Mouse (Mus musculus) heart, postnatal 0 days (tissue): ENCODE results near the gene Asic2. TPM values are rescaled to one million over a fixed set of nuclear protein-coding genes. Genes with fewer than 3 reads are reported as not detected.

Experiments used
- ATAC-seq: fragments of 200-750 bp; cut with Nextera tagmentation; 2 replicates; pipeline ENCODE4 v1.8.0; 2017; ENCODE audit warnings: low read depth, moderate number of reproducible peaks, moderate library complexity; ENCODE audit not compliant: insufficient read depth
- DNase-seq: peaks from one replicate; pipeline ENCODE4 v3.0.0-alpha.2; 2016; ENCODE audit warnings: low spot score
- H3K27ac ChIP-seq: fragments of 300-500 bp; sonication (generic); 2 replicates; pipeline ENCODE4 v1.5.1; 2014; ENCODE audit warnings: low read depth, mild to moderate bottlenecking
- H3K27me3 ChIP-seq: fragments of 300-500 bp; sonication (generic); 2 replicates; pipeline ENCODE4 v1.6.1; 2014; ENCODE audit warnings: low read length, mixed read lengths; ENCODE audit not compliant: control insufficient read depth, insufficient read depth
- H3K36me3 ChIP-seq: fragments of 300-500 bp; sonication (generic); replicated peaks from 2 replicates; pipeline ENCODE4 v1.6.1; 2014; ENCODE audit warnings: low read length, mixed read lengths; ENCODE audit not compliant: control insufficient read depth, insufficient read depth
- H3K4me1 ChIP-seq: fragments of 300-500 bp; sonication (generic); 2 replicates; pipeline ENCODE4 v1.6.1; 2014; ENCODE audit warnings: antibody characterized with exemption; ENCODE audit not compliant: control insufficient read depth, insufficient read depth
- H3K4me2 ChIP-seq: fragments of 300-500 bp; sonication (generic); 2 replicates; pipeline ENCODE4 v1.6.1; 2014; ENCODE audit warnings: low read depth, mild to moderate bottlenecking, low read length, moderate library complexity
- H3K4me3 ChIP-seq: fragments of 300-500 bp; sonication (generic); 2 replicates; pipeline ENCODE4 v1.5.1; 2014; ENCODE audit warnings: low read depth, low read length
- H3K9ac ChIP-seq: fragments of 300-500 bp; sonication (generic); replicated peaks from 2 replicates; pipeline ENCODE4 v1.6.1; 2014; ENCODE audit warnings: low read depth, low read length, mixed read lengths
- H3K9me3 ChIP-seq: fragments of 300-500 bp; sonication (generic); replicated peaks from 2 replicates; pipeline ENCODE4 v1.6.1; 2016; ENCODE audit warnings: low read length; ENCODE audit not compliant: control insufficient read depth
- CTCF ChIP-seq: IDR thresholded peaks from 2 replicates; pipeline ENCODE4 v1.5.1; 2016; ENCODE audit warnings: antibody characterized with exemption, control low read depth, low read depth
- EP300 ChIP-seq: IDR thresholded peaks from 2 replicates; pipeline ENCODE4 v1.6.1; 2016; ENCODE audit warnings: antibody characterized with exemption, low read depth
- WGBS: fragments of 180-500 bp; shearing (Covaris S2); extraction: QIAGEN DNeasy Blood & Tissue Kit; methylation state at CpG from one replicate; pipeline ENCODE4 v1.1.7; 2014; 5-methylcytosine and 5-hydroxymethylcytosine counted together
- polyA plus RNA-seq: library from polyadenylated mRNA; unstranded; fragments of >200 nt; fragmentation: Nextera tagmentation; extraction: Ambion mirVana; gene quantifications from 2 replicates; pipeline ENCODE4 v1.2.1, GENCODE M21; 2015
- total RNA-seq: library from RNA; depleted of rRNA; stranded (reverse); fragments of >200 nt; gene quantifications from 2 replicates; pipeline ENCODE4 v1.2.3, GENCODE M21; 2014; ENCODE audit warnings: low replicate concordance

The Asic2 gene
- total and polyA plus RNA-seq, 2 experiments from 2014 or later = not detected

GRCm38 (mm10) chr11:81150621-81151020 lies 817.6 kb downstream of the Asic2 start:
- ATAC-seq = no peak
- H3K4me1 ChIP-seq = 0 out of 2 replicates have a peak, but pooled peaks cover 7% of the 10 kb centered on the region
- no peaks in the 10 kb centered on the region for H3K36me3 ChIP-seq
- peaks cover 62% of the 10 kb centered on the region for H3K27me3 ChIP-seq
- 63% methylated on average over 8 of the region's 8 CpGs for WGBS
- H3K27ac ChIP-seq = no peak overlapping the region
- TF ChIP-seq EP300 (no peak), CTCF (no peak)
- H3K9ac ChIP-seq = no peak overlapping the region
- H3K4me2 ChIP-seq = no peak overlapping the region
- no peak for DNase-seq
- H3K9me3 ChIP-seq = no peaks in the 10 kb centered on the region
- no peak overlapping the region for H3K4me3 ChIP-seq

GRCm38 (mm10) chr11:81148423-81148822 lies 819.8 kb downstream of the Asic2 start:
- Histone ChIP-seq H3K4me1 (0 out of 2 replicates have a peak, but pooled peaks cover 7% of the 10 kb centered on the region), H3K4me3 (no peak overlapping the region), H3K9me3 (no peaks in the 10 kb centered on the region), H3K27ac (no peak overlapping the region), H3K9ac (no peak overlapping the region), H3K27me3 (peaks cover 40% of the 10 kb centered on the region), H3K36me3 (no peaks in the 10 kb centered on the region), H3K4me2 (no peak overlapping the region)
- no peak for TF ChIP-seq CTCF
- no peak for DNase-seq
- 64% methylated on average over 10 of the region's 10 CpGs for WGBS
- ATAC-seq = no peak

GRCm38 (mm10) chr11:81146574-81147157 lies 821.6 kb downstream of the Asic2 start:
- WGBS = 73% methylated on average over 9 of the region's 9 CpGs
- H3K9me3 ChIP-seq = no peaks in the 10 kb centered on the region
- peaks cover 22% of the 10 kb centered on the region for H3K27me3 ChIP-seq
- TF ChIP-seq CTCF = no peak
- TF ChIP-seq EP300 = no peak
- no peak overlapping the region for H3K4me2 ChIP-seq
- ATAC-seq = no peak
- H3K27ac ChIP-seq = no peak overlapping the region
- H3K4me3 ChIP-seq = no peak overlapping the region
- H3K4me1 ChIP-seq = no peaks in the 10 kb centered on the region
- DNase-seq = no peak
- no peaks in the 10 kb centered on the region for H3K36me3 ChIP-seq
- H3K9ac ChIP-seq = no peak overlapping the region

GRCm38 (mm10) chr11:81135141-81135540 lies 833.1 kb downstream of the Asic2 start:
- no peak overlapping the region for H3K4me3 ChIP-seq
- no peaks in the 10 kb centered on the region for H3K9me3 ChIP-seq
- H3K27me3 ChIP-seq = no peaks in the 10 kb centered on the region
- DNase-seq = no peak
- H3K4me2 ChIP-seq = no peak overlapping the region
- no peaks in the 10 kb centered on the region for H3K4me1 ChIP-seq
- TF ChIP-seq EP300 (no peak), CTCF (no peak)
- no peak overlapping the region for H3K9ac ChIP-seq
- no peak overlapping the region for H3K27ac ChIP-seq
- WGBS = 60% methylated on average over 4 of the region's 4 CpGs
- H3K36me3 ChIP-seq = no peaks in the 10 kb centered on the region
- no peak for ATAC-seq

- ATAC-seq (no peak), DNase-seq (no peak)
- H3K36me3 ChIP-seq = no peaks in the 10 kb centered on the region
- H3K9ac ChIP-seq = no peak overlapping the region
- H3K4me2 ChIP-seq = no peak overlapping the region
- no peak overlapping the region for H3K27ac ChIP-seq
- no peaks in the 10 kb centered on the region for H3K9me3 ChIP-seq
- no peaks in the 10 kb centered on the region for H3K4me1 ChIP-seq
- H3K27me3 ChIP-seq = no peaks in the 10 kb centered on the region
- WGBS = 16% methylated on average over 5 of the region's 5 CpGs
- no peak for TF ChIP-seq EP300
- no peak for TF ChIP-seq CTCF
- no peak overlapping the region for H3K4me3 ChIP-seq
Observed at GRCm38 (mm10) chr11:81133950-81134349, 834.3 kb downstream of the Asic2 start.

- DNase-seq (no peak), ATAC-seq (no peak)
- Histone ChIP-seq H3K4me1 (no peaks in the 10 kb centered on the region), H3K27ac (no peak overlapping the region), H3K27me3 (no peaks in the 10 kb centered on the region), H3K9ac (no peak overlapping the region), H3K4me3 (no peak overlapping the region), H3K9me3 (no peaks in the 10 kb centered on the region), H3K36me3 (no peaks in the 10 kb centered on the region), H3K4me2 (no peak overlapping the region)
- TF ChIP-seq EP300 = no peak
- no peak for TF ChIP-seq CTCF
- WGBS = 85% methylated on average over 7 of the region's 7 CpGs
Observed at GRCm38 (mm10) chr11:81132669-81133068, 835.6 kb downstream of the Asic2 start.
